Mouse (Mus musculus) brain, adult 2 months (tissue): Measurements from ENCODE around the gene Tmem168.
A peak's percentile ranks its signal among the peaks of the same experiment; 100 is the strongest.

Source experiments
- DNase-seq: peaks from one replicate; pipeline ENCODE4 v3.0.0; 2011; ENCODE audit warnings: low read depth, low spot score

The Tmem168 gene

GRCm38 (mm10) chr6:13607621-13608493, at the start of gene Tmem168:
Gene Tmem168 (minus strand): TSS chr6:13608100.
- peak; percentile 97 for DNase-seq

DNA sequence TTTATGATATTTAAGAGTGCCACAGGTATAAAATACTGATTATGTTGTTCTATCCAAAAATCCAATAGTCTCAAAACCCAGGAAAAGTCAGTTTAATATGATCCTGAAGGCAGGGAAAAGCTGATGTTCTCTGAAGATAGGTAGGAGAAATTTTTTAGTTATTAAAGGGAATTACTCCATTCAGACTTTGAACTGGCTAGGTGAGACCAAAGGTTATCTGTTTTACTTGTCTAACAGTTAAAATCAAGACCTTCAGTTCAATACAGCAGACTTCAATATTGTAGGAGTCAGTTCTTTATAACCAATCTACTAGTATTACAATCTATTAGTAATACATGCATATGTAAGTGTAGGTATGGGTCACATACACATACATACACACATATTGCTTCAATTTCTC, 46.2 kb upstream of the Tmem168 start:
- no peak for DNase-seq

GRCm38 (mm10) chr6:13652284-13652683, 44.4 kb upstream of the Tmem168 start:
- DNase-seq = no peak

DNA sequence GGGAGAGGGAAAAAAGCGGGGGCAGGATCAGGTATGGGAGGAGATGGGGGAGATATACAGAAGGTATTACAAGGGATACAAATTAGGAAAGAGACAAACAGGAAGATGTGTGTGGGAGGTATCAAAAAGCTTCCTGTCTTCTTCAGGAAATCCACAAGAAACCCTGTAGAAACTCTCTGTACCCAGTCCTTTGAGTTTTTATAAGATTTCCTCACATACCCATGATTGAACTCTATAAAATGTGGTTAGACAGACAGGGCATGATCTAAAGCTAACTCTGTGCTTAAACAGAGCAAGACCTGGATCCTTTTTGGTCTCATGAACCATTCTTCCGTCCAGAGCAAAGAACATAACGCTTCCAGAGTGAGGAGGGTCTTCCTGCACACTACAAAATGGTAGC, 43.0 kb upstream of the Tmem168 start:
- DNase-seq = no peak

- peak; percentile 50 for DNase-seq
Observed at GRCm38 (mm10) chr6:13648305-13648704, 40.4 kb upstream of the Tmem168 start.

- DNase-seq = peak; percentile 20
Observed at GRCm38 (mm10) chr6:13636582-13636989, 28.7 kb upstream of the Tmem168 start.

DNA sequence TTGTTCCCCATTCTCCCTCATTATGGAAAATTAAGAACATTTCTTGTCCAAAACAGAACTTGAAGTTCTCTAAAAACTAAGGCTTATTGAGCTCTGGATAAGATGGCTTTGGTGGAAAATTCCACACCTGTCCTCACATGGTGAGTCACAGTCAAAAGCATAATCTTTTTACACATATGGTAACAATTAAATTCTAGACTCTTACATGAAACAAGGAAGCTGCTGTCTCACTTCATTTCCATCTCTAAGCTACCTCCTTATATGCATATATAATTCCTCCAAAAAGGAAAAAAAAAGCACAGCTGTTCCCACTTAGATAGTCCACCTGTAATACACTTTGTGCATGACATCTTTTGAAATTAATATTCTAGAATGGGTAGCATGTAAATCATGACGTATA, 24.7 kb upstream of the Tmem168 start:
- DNase-seq = peak; percentile 56

DNA sequence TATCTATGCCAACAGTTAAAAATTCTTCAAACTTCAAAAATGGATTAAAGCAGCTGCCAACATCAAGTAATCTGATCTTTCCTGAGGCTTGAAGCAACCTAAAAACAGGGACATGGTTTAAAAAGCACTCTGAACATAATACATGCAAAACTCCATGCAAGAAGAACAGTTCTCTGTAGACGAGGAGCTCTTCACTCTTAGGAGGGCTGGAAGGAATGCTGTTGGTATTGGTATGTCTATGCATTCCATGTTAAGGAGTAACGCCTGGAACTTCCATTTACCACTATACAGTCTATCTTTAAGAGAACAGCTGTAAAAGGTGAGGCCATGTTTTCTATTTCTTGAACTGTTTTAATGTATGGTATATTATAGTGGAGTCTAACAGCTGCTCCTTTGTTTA, 22.7 kb upstream of the Tmem168 start:
- no peak for DNase-seq

DNA sequence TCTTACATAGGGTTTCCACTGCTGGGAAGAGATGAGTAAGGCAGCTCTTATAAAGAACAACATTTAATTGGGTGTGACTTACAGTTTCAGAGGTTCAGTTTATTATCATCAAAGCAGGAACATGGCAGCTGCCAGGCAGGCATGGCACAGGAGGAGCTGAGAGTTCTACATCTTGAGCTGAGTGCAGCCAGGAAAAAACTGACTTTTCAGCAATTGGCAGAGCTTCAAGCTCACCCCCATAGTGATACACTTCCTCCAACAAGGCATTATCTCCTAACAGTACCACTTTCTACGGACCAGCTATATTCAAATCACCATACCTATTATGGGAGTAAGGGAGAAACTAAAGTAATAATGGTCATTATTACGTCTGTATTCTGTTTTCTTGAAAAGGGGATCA, 11.7 kb upstream of the Tmem168 start:
- DNase-seq = peak; percentile 29

DNA sequence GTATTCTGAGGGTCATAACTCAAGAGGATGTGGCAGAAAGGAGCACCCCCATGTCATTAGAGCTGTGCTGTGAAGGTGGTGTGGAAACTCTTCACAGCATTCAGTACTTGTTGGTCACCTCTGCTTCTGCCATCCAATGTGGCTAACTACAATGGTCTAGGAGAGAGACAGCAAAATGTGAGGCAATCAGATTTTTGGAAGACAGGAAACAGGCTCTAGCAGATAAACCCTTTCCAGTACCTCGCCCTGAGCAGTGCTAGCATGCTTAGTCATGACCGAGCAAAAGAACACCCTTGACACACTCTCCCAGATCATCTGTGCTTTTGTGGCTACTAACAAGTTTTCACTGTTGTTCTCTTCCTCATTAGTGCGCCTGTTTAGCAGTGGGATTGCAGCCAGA, 9.2 kb upstream of the Tmem168 start:
- DNase-seq = no peak

DNA sequence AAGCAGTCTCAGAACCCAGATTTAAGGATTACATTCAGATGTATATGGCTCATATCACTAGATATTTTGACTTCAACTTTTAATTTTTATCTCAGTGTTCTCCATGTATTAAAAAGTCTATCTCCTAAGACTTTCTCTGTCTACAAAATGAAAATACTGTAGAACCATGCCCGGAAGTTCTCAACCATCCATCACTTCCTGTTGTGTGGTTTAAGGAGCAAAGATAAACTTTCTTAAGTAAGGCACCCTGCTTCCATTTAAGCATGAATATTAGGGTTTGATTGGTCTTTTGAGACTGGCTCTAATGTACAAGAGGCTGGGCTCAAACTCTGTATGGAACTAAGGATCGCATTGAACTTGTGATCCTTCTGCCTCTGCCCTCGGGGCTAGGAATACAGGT, 6.7 kb upstream of the Tmem168 start:
- no peak for DNase-seq

- DNase-seq = no peak
Observed at GRCm38 (mm10) chr6:13613671-13614070, 5.8 kb upstream of the Tmem168 start.

DNA sequence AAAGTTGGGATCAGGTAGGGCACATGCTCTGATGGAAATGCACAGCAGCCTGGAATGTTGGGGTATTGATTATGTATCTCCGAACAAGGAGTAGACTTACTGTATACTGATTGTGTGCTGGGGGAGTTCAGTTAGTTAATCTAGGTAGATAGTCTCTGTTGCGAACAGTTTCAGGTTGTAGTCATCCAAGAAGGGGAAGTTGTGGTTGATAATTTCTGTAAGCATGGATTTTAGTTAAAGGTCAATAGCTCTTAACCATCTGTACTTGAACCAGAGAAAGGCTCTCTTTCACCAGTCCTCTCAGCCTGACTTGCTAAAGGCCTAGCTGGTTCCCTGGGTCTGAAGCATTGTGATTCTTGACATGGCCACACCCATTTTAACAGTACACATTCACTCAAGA, 3.0 kb upstream of the Tmem168 start:
- DNase-seq = no peak

DNA sequence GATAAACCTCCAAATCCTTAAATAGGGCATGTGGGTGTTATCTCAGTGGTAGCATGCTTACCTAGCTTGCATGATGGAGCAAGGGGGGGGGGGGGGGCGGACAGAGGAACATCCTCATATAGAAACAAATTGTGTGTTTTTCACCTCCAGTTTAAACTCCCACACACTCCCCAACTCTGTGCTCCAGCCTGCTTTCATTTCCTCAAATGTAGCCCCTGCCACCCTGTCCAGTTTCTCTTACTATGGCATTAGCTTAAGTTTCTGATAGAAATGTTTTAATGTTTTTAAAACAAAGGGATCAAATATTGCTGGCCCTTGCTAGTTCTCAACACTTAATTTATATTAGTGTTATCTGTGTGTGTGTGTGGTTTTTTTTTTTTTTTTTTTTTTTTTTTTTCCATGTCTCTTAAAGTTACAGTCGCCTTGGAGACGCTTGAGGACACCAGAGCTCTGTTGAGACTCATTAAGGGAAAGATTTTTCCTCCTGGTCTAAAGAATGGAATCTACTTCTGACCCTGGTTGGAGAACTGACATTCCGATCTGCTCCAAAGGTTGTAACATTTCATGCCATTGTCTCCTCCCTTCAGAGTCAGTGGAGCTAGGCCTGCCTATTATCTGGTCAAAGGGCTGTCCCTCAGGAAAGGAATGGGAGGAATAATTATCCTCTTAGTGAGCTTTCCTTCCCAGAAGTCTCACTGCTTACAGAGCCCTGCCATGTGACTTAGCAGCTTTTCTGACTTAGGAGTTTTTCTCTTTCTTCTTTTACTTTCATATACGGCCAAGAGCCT, 1.6 kb upstream of the Tmem168 start:
- no peak for DNase-seq

DNA sequence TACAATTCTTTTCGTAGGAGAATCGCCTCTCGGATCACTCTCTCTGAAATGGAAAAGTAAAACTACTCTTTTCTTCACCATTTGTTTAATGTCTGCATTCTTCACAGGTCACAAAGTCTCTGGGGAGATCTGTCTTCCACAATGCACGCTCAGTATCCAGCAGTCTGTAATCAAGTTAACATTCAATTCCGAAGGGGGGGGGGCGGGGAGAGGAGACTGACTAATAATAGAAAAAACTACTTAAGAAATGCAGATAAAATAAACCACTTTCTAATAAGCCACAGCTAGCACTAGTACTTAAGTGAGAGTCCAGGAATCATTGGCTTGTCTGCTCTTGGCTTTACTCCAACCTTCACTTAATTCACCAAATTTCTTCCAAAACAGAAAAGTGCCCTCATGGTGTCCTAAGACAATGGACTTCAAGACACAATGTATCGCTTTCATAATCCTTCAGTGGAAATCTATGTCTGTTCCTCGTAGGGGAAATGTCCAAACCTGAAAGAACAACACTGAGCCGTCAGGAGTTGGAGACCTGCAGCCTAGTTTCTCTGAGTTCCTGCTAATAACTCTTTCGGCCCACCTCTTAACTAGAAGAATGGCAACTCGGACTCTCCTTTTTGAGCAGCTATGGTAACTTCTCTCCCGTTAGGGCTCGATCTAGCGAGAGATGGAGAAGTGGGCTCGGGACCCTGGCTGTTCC, 829 bp downstream of the Tmem168 start:
- DNase-seq = no peak

DNA sequence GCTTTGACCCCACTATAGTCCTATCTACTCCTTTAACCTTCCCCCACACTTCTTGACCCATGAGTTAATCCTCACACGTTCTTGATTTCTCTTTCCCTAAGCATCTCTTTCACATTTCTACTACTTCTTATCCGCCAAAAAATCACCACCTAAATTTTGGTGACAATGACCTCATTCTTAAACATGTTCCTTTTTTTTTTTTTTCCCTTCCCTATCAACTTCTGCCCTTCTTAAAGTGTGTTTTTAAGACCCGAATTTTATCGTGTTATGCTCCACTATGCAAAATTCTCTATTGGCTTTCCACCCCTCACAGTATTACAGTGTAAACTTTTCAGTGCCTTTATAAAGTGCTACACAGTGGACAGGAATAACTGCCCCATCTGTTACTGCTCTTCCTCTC, 1.5 kb downstream of the Tmem168 start:
- DNase-seq = no peak

DNA sequence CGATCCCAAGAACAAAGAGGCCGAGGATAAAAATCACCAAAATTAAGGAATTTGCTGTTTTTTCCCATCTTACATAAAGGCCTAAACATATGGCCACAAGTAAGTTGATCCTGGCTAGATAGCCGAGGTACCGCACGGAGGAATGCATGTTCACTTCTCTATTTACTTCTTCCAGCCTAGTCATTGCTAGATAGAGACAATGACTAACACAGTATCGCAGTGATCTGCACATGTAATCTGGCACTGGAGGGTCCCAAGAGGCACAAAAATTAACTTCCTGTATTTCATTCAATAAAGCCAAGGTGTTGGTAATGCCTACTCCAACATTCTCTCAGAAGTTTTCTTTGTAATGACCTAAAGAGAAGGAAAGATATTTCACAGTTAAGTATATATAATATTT, 4.8 kb downstream of the Tmem168 start:
- no peak for DNase-seq

- DNase-seq = peak; percentile 82
Observed at GRCm38 (mm10) chr6:13601587-13601986, 6.3 kb downstream of the Tmem168 start.

DNA sequence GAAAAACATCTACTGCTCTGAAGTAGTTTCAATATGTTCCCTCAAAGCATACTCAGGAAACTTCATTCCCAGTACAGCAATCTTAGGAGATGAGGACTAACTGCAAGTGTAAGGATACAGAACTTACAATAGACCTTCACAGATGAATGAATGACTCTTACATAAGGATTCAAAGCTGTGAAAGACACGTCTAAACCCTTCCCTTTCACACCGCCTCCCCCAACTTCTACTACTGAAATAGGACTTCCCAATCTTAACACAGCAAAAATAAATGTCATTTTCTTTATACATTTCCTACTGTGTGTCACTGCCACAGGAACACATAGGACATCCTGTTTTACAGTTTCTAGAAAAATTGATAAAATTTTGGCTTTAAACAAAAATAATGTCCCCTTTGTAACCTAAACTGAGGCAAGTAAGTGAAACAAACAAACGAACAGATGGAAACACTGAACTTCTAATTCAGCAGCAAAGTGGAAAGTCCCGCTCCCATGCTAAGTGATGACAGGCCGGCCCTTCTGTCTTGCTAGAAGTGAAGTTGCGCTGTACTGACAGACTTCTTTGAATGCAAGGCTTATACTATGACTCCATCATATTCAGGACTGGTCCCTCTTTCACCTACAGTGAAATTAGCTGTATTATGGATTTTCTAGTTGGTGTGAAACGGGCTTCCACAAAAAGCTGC, 9.5 kb downstream of the Tmem168 start:
- peak; percentile 70 for DNase-seq

- DNase-seq = no peak
Observed at GRCm38 (mm10) chr6:13592729-13593345, 15.1 kb downstream of the Tmem168 start.

GRCm38 (mm10) chr6:13586560-13586959, 21.3 kb downstream of the Tmem168 start:
- DNase-seq = no peak
